Mouse (Mus musculus) heart, adult 2 months (tissue): ENCODE results near the gene Cggbp1. TPM values are rescaled to one million over a fixed set of nuclear protein-coding genes. Genes with fewer than 3 reads are reported as not detected.

ENCODE experiments used
- DNase-seq, 2 experiments: peaks; one replicate each; pipeline ENCODE4 v3.0.0; 2021
- H3K27ac ChIP-seq: fragments of 200-600 bp; 2 replicates; pipeline ENCODE4 v1.8.1; 2022
- H3K27me3 ChIP-seq: fragments of 200-500 bp; 2 replicates; pipeline ENCODE4 v1.6.1; 2012; ENCODE audit warnings: mild to moderate bottlenecking, low read length, inconsistent platforms, mixed read lengths; ENCODE audit not compliant: control insufficient read depth, insufficient read depth
- H3K36me3 ChIP-seq: fragments of 200-500 bp; 2 replicates; pipeline ENCODE4 v1.6.1; 2012; ENCODE audit warnings: low read length, inconsistent platforms; ENCODE audit not compliant: control insufficient read depth, insufficient read depth
- H3K4me1 ChIP-seq: fragments of 200-500 bp; 2 replicates; pipeline ENCODE4 v1.6.1; 2011; ENCODE audit warnings: low read length; ENCODE audit not compliant: control insufficient read depth, insufficient read depth
- H3K4me3 ChIP-seq: fragments of 200-600 bp; 2 replicates; pipeline ENCODE4 v1.8.1; 2022
- H3K79me2 ChIP-seq: fragments of 200-500 bp; replicated peaks from 2 replicates; pipeline ENCODE4 v1.6.1; 2012; ENCODE audit warnings: mild to moderate bottlenecking, inconsistent platforms, low read length, moderate library complexity, mixed read lengths; ENCODE audit not compliant: control insufficient read depth, insufficient read depth
- H3K9ac ChIP-seq: fragments of 200-500 bp; 2 replicates; pipeline ENCODE4 v1.6.1; 2012; ENCODE audit warnings: low read depth, mild to moderate bottlenecking, control low read depth, inconsistent platforms, low read length, mixed read lengths
- CTCF ChIP-seq: fragments of 200-600 bp; IDR thresholded peaks from 2 replicates; pipeline ENCODE4 v1.8.1; 2022; ENCODE audit warnings: antibody characterized with exemption, mild to moderate bottlenecking, moderate library complexity
- EP300 ChIP-seq: fragments of 200-500 bp; IDR thresholded peaks from 2 replicates; pipeline ENCODE4 v1.6.1; 2011; ENCODE audit warnings: low read depth, low read length, control low read depth; ENCODE audit not compliant: insufficient read depth
- POLR2A ChIP-seq: fragments of 200-500 bp; IDR thresholded peaks from 2 replicates; pipeline ENCODE4 v1.6.1; 2011; ENCODE audit warnings: mild to moderate bottlenecking, low read depth, low read length, control low read depth; ENCODE audit not compliant: insufficient read depth
- WGBS: fragments of 180-500 bp; shearing (Covaris S2); methylation state at CpG from one replicate; pipeline ENCODE4 v1.1.7; 2018; 5-methylcytosine and 5-hydroxymethylcytosine counted together
- intact Hi-C: fragments of 180-260 bp; cut with DNase I; formaldehyde crosslinking; loops from one replicate; pipeline ENCODE4 v1.15.1; 2025
- polyA plus RNA-seq: library from polyadenylated mRNA; depleted of rRNA; stranded (reverse); fragments of >200 nt; gene quantifications from 2 replicates; pipeline ENCODE4 v1.2.3, GENCODE M21; 2012
- total RNA-seq, 2 experiments: library from RNA; stranded (reverse); gene quantifications; 2 replicates each; pipeline ENCODE4 v1.2.3; 2021

Cggbp1 gene
- total and polyA plus RNA-seq, 3 experiments, result 7.9 to 37.4 (median 37.1) TPM

- WGBS, result 94% methylated on average over 10 of the region's 10 CpGs
- Histone ChIP-seq H3K36me3 (no peaks in the 10 kb centered on the region), H3K27me3 (no peaks in the 10 kb centered on the region), H3K79me2 (no peaks in the 10 kb centered on the region), H3K4me3 (no peak overlapping the region), H3K9ac (no peak overlapping the region), H3K4me1 (no peaks in the 10 kb centered on the region; the same call in 1 of the 2 replicates), H3K27ac (no peak overlapping the region)
- TF ChIP-seq POLR2A (no peak), EP300 (no peak), CTCF (no peak)
- DNase-seq, result no peak
- intact Hi-C loops, result no loop called here
These were observed 23.6 kb downstream of the Cggbp1 start for GRCm38 (mm10) chr16:64875384-64875783.

DNA sequence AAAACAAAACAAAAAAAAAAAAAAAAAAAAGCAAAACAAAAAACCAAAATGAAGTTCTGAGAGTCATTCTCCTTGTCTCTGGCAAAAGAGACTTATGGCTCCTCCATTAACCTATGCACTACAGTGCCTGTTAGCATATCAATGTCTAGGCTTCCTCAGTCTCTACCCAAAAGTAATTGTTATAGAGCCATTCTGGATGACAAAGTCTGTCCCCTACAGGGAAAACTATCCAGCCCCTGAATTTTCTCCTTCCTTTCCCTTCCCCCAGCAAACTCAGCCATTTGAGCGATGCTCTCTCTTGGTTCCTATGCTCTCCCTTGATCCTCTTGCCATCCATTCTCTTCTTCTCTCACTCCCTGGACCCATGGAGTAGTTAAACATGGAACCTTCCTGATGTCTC is 24.0 kb downstream of the Cggbp1 start:
- intact Hi-C loops, result no loop called here
- 92% methylated on average over 1 of the region's 1 CpGs for WGBS
- no peak overlapping the region for H3K9ac ChIP-seq

GRCm38 (mm10) chr16:64876631-64877265 is 25.0 kb downstream of the Cggbp1 start:
- H3K36me3 ChIP-seq, result no peaks in the 10 kb centered on the region
- intact Hi-C loops, result no loop called here
- H3K9ac ChIP-seq, result no peak overlapping the region
- no peak overlapping the region for H3K27ac ChIP-seq
- TF ChIP-seq CTCF, result no peak
- no peak for TF ChIP-seq EP300
- no peak for TF ChIP-seq POLR2A
- no peak for DNase-seq
- H3K4me1 ChIP-seq, result no peaks in the 10 kb centered on the region; the same call in 1 of the 2 replicates
- no peak overlapping the region for H3K4me3 ChIP-seq
- no peaks in the 10 kb centered on the region for H3K79me2 ChIP-seq
- H3K27me3 ChIP-seq, result no peaks in the 10 kb centered on the region
- WGBS, result 56% methylated on average over 4 of the region's 4 CpGs

More for the DNA sequence above, 24.0 kb downstream of the Cggbp1 start:
- Histone ChIP-seq H3K4me1 (no peaks in the 10 kb centered on the region; the same call in 1 of the 2 replicates), H3K79me2 (no peaks in the 10 kb centered on the region), H3K4me3 (no peak overlapping the region), H3K27ac (no peak overlapping the region), H3K36me3 (no peaks in the 10 kb centered on the region), H3K27me3 (no peaks in the 10 kb centered on the region)
- DNase-seq, result no peak
- no peak for TF ChIP-seq CTCF
- TF ChIP-seq POLR2A, result no peak
- no peak for TF ChIP-seq EP300

DNA sequence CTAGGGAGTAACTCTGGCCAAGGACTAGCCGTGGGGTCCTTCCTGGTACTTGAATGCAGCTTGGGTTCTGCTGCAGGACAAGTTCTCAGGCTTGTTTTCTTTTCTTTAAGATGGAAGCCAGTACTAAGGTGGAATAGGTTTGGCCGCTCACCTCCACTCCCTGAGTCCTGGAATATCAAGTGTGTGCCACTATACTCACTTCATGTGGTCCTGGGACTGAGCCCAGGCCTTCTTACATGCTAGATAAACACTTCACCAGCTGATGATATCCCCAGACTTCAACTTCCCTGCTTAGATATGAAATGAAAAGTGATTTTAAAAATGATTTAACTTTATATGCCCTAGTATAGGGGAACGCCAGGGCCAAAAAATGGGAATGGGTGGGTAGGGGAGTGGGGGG is 25.5 kb downstream of the Cggbp1 start:
- H3K27ac ChIP-seq, result no peak overlapping the region
- H3K36me3 ChIP-seq, result no peaks in the 10 kb centered on the region
- no peaks in the 10 kb centered on the region for H3K79me2 ChIP-seq
- intact Hi-C loops, result no loop called here
- 85% methylated on average over 3 of the region's 3 CpGs for WGBS
- no peak overlapping the region for H3K4me3 ChIP-seq
- H3K27me3 ChIP-seq, result no peaks in the 10 kb centered on the region
- no peaks in the 10 kb centered on the region; the same call in 1 of the 2 replicates for H3K4me1 ChIP-seq
- H3K9ac ChIP-seq, result no peak overlapping the region
- DNase-seq, result no peak
- TF ChIP-seq EP300 (no peak), POLR2A (no peak), CTCF (no peak)

GRCm38 (mm10) chr16:64878611-64879132 is 26.9 kb downstream of the Cggbp1 start:
- TF ChIP-seq CTCF (no peak), POLR2A (no peak), EP300 (no peak)
- no peaks in the 10 kb centered on the region for H3K79me2 ChIP-seq
- WGBS, result 89% methylated on average over 3 of the region's 3 CpGs
- no peak for DNase-seq
- no peaks in the 10 kb centered on the region; the same call in 1 of the 2 replicates for H3K4me1 ChIP-seq
- intact Hi-C loops, result no loop called here
- no peak overlapping the region for H3K4me3 ChIP-seq
- H3K27ac ChIP-seq, result no peak overlapping the region
- H3K27me3 ChIP-seq, result no peaks in the 10 kb centered on the region
- H3K36me3 ChIP-seq, result no peaks in the 10 kb centered on the region
- H3K9ac ChIP-seq, result no peak overlapping the region

DNA sequence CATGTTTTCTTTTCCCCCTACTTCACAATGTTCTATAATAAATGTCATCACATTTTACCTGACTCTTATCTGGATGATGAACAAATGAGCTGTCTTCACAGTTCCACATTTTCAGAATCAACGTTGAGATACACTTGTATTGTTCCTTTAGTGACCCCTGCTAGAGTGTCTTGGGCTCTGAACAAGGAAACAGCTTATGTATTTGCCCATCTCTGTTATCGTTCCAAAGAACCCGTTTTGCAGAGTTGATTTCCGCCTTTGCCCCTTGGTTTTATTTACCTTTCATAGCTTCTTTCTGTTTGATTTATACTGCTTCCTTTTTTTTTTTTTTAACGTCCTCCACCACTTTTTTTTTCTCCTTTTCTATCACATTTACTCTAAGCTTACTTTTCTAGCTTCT is 27.9 kb downstream of the Cggbp1 start:
- intact Hi-C loops, result no loop called here
- Histone ChIP-seq H3K9ac (no peak overlapping the region), H3K27ac (no peak overlapping the region), H3K27me3 (no peaks in the 10 kb centered on the region), H3K4me1 (peaks cover 4% of the 10 kb centered on the region), H3K36me3 (no peaks in the 10 kb centered on the region), H3K79me2 (no peaks in the 10 kb centered on the region), H3K4me3 (no peak overlapping the region)
- DNase-seq, result no peak
- TF ChIP-seq POLR2A (no peak), CTCF (no peak), EP300 (no peak)
- WGBS, result 52% methylated on average over 5 of the region's 5 CpGs
